9 mouse cellular contexts compared by ENCODE assay signal in genomic region chr14:46722031-46722430, GRCm38 (mm10). TPM values are rescaled to one million over a fixed set of nuclear protein-coding genes. Genes with fewer than 3 reads are reported as not detected.
A peak's percentile ranks its signal among the peaks of the same experiment; 100 is the strongest.
DNase-seq lines count a peak whose midpoint lies in the region; ATAC-seq and TF ChIP-seq lines count a peak whose summit lies in the region.
"Had no signal": no experiment of that assay in that cellular context is flagged by ENCODE, and none has a peak within 500 bp of the region (broad histone marks: within the 10 kb centered on the region; RNA-seq: fewer than 3 reads in every experiment).

No protein-coding gene starts in this region.

- no peak for DNase-seq in left cerebral cortex, adult 2 months (ENCODE audit: extremely low spot score in 1 of 2, low spot score in 2 of 2)
- DNase-seq in left cerebral cortex, postnatal 36 days (ENCODE audit: low spot score in 2 of 2): no peak
- DNase-seq in G1E (ENCODE audit: low spot score): peak; percentile 5
- peak; percentile 58 for DNase-seq in embryonic facial prominence, embryonic 10.5 days (ENCODE audit: low spot score)
- peak; percentile 28 to 73 for DNase-seq in kidney, postnatal 36 days
- DNase-seq in left cerebral cortex, adult 8-10 months (ENCODE audit: low spot score in 2 of 2): no peak
- no peak for DNase-seq in adrenal gland, adult 18-20 months (ENCODE audit: low spot score in 2 of 2)
- DNase-seq: liver, embryonic 13.5 days had no signal

- no peaks in the 10 kb centered on the region for H3K36me3 ChIP-seq in G1E (replicated peaks)
- no peaks in the 10 kb centered on the region for H3K36me3 ChIP-seq in embryonic facial prominence, embryonic 10.5 days (replicated peaks)
- H3K36me3 ChIP-seq in small intestine, adult 2 months (ENCODE audit: control insufficient read depth, insufficient read depth, low read length): no peaks in the 10 kb centered on the region
- H3K36me3 ChIP-seq: liver, embryonic 13.5 days had no signal

- no peak overlapping the region for H3K27ac ChIP-seq in left cerebral cortex, adult 2 months
- peak overlapping the region; percentile 55; the same call in 1 of the 2 replicates for H3K27ac ChIP-seq in embryonic facial prominence, embryonic 10.5 days (replicated peaks)
- no peak overlapping the region for H3K27ac ChIP-seq in small intestine, adult 2 months (ENCODE audit: insufficient read depth, low read depth, low read length)
- H3K27ac ChIP-seq: liver, embryonic 13.5 days had no signal

- no peak for TF ChIP-seq POLR2A in small intestine, adult 2 months (IDR thresholded peaks at IDR 0.05; ENCODE audit: low read depth, low read length)

- no peak overlapping the region for H3K4me3 ChIP-seq in left cerebral cortex, adult 2 months
- no peak overlapping the region for H3K4me3 ChIP-seq in G1E (ENCODE audit: low read depth, low read length)
- no peak overlapping the region for H3K4me3 ChIP-seq in embryonic facial prominence, embryonic 10.5 days
- H3K4me3 ChIP-seq in small intestine, adult 2 months (ENCODE audit: low read depth, low read length): no peak overlapping the region
- H3K4me3 ChIP-seq: liver, embryonic 13.5 days had no signal

- WGBS in embryonic facial prominence, embryonic 10.5 days: 68% methylated on average over 5 of the region's 5 CpGs
- 56% methylated on average over 5 of the region's 5 CpGs for WGBS in small intestine, adult 2 months

- peak; percentile 46 for TF ChIP-seq CTCF in left cerebral cortex, adult 2 months (IDR thresholded peaks at IDR 0.05)
- no peak for TF ChIP-seq CTCF in G1E (IDR thresholded peaks at IDR 0.05; ENCODE audit: low read depth, low read length)
- peak; percentile 53; the same call in 1 of the 2 replicates for TF ChIP-seq CTCF in small intestine, adult 2 months (IDR thresholded peaks at IDR 0.05; ENCODE audit: extremely low read depth, insufficient read length, insufficient replicate concordance, low read depth, low read length)

- H3K27me3 ChIP-seq in G1E (ENCODE audit: insufficient read depth, low read length): peaks cover 26% of the 10 kb centered on the region
- H3K27me3 ChIP-seq in embryonic facial prominence, embryonic 10.5 days (replicated peaks; ENCODE audit: low read depth, poor library complexity, severe bottlenecking): peaks cover 23% of the 10 kb centered on the region
- H3K27me3 ChIP-seq in small intestine, adult 2 months (ENCODE audit: control insufficient read depth, insufficient read depth, low read length): no peaks in the 10 kb centered on the region
- H3K27me3 ChIP-seq: liver, embryonic 13.5 days had no signal

- no peaks in the 10 kb centered on the region; the same call in 1 of the 2 replicates for H3K4me1 ChIP-seq in G1E (ENCODE audit: insufficient read depth, low read depth, low read length)
- H3K4me1 ChIP-seq in embryonic facial prominence, embryonic 10.5 days: peaks cover 41% of the 10 kb centered on the region
- no peaks in the 10 kb centered on the region for H3K4me1 ChIP-seq in small intestine, adult 2 months (ENCODE audit: control insufficient read depth, insufficient read depth, insufficient read length, low read length)
- H3K4me1 ChIP-seq: liver, embryonic 13.5 days had no signal

- H3K9me3 ChIP-seq in G1E (replicated peaks): no peaks in the 10 kb centered on the region
- no peaks in the 10 kb centered on the region for H3K9me3 ChIP-seq in embryonic facial prominence, embryonic 10.5 days
- H3K9me3 ChIP-seq: liver, embryonic 13.5 days had no signal

- ATAC-seq in G1E (ENCODE audit: extremely low read depth, insufficient number of reproducible peaks, low FRiP score, poor library complexity, severe bottlenecking): no peak

- intact Hi-C loops in left cerebral cortex, adult 2 months (cut with DNase I): loop anchor here (5.0 to 10.0 kb wide), 4 partner anchors 155 to 1297 kb away; no protein-coding TSS in a partner anchor
- intact Hi-C loops in left cerebral cortex, postnatal 36 days (cut with DNase I): loop anchor here (1.0 to 10.0 kb wide), 3 partner anchors 729 to 955 kb away; no protein-coding TSS in a partner anchor

RNA-seq across cellular contexts. Expression of gene Cdkn3, which starts 38.3 kb away (rescaled TPM):
- total RNA-seq in left cerebral cortex, adult 2 months (2021): 1 to 10 TPM; 1.1 to 1.2 TPM
- 1 to 10 TPM in 1 of 2 experiments, under 1 TPM in 1; 0.89 to 2.7 TPM for total RNA-seq in left cerebral cortex, postnatal 36 days (2021)
- 11.2 and 21.7 TPM in 2 replicates for total RNA-seq in G1E (2014; fragmentation: Nextera tagmentation)
- total RNA-seq in G1E (2017): 20.0 and 25.3 TPM in 2 replicates
- polyA plus RNA-seq in G1E (2012): 1.4 TPM in 2 replicates
- polyA plus RNA-seq in embryonic facial prominence, embryonic 10.5 days (2016; fragmentation: Nextera tagmentation; extraction: Ambion mirVana): 41.3 and 43.1 TPM in 2 replicates
- 0.65 and 3.3 TPM in 2 replicates for polyA plus RNA-seq in small intestine, adult 2 months (2012; rRNA removed)
- 1 to 10 TPM in 2 of 4 experiments, under 1 TPM in 2; 0.74 to 3.1 (median 1.2) TPM for total RNA-seq in left cerebral cortex, adult 8-10 months (2022)
- under 1 TPM; 0.53 to 0.67 TPM for total RNA-seq in adrenal gland, adult 18-20 months (2021)

Comparison
In these comparisons a context has a peak if more than half of its experiments do, and no peak if none do; other contexts are left out.
1. DNase-seq: peak in G1E (single experiment), embryonic facial prominence, embryonic 10.5 days (single experiment) and kidney, postnatal 36 days (2 of 2); none in left cerebral cortex, adult 2 months (0 of 2), left cerebral cortex, postnatal 36 days (0 of 2), left cerebral cortex, adult 8-10 months (0 of 2) and adrenal gland, adult 18-20 months (0 of 2).